Mouse (Mus musculus): ENCODE measurements around the gene Srsf6.
"Not testable (repeated sequence)": the region's sequence is repeated elsewhere in the genome, so short reads cannot be mapped to it uniquely, and the experiment has no call there.

GRCm38 (mm10) chr2:162892979-162893378, 38.3 kb upstream of the Srsf6 start:
- not testable (repeated sequence) for TF ChIP-seq POLR2A (IDR thresholded peaks at IDR 0.05; ENCODE audit: control insufficient read depth, extremely low read depth, insufficient read depth, low read length, poor library complexity); CTCF (IDR thresholded peaks at IDR 0.05; ENCODE audit: borderline replicate concordance, control insufficient read depth, extremely low read depth, insufficient read depth, low read length, poor library complexity)
